Mouse (Mus musculus): ENCODE results near the gene Olfr366. TPM values are rescaled to one million over a fixed set of nuclear protein-coding genes. Genes with fewer than 3 reads are reported as not detected.

Olfr366 gene
- polyA plus RNA-seq (2012): not detected in 2 replicates

GRCm38 (mm10) chr2:37211274-37211673, at the start of gene Olfr366:
TSS of gene Olfr366 (plus strand) at chr2:37211574.

GRCm38 (mm10) chr2:37187898-37188297, 23.5 kb upstream of the Olfr366 start, which contains the start of gene Olfr365:
TSS of gene Olfr365 (plus strand) at chr2:37188198.

Other genes starting within 250 kb of the Olfr366 start
- gene Olfr357, start 217.7 kb upstream of the Olfr366 start, polyA plus RNA-seq (2012): not detected in 2 replicates
- gene Olfr358, start 202.2 kb upstream of the Olfr366 start, polyA plus RNA-seq (2012): not detected in 2 replicates
- not detected in 2 replicates for gene Olfr360, start 145.8 kb upstream of the Olfr366 start, polyA plus RNA-seq (2012)
- not detected in 2 replicates for gene Olfr361, start 122.3 kb upstream of the Olfr366 start, polyA plus RNA-seq (2012)
- not detected in 2 replicates for gene Olfr362, start 93.7 kb upstream of the Olfr366 start, polyA plus RNA-seq (2012)
- gene Olfr364-ps1, start 72.3 kb upstream of the Olfr366 start, polyA plus RNA-seq (2012): not detected in 2 replicates
- not detected in 2 replicates for gene Olfr365, start 23.4 kb upstream of the Olfr366 start, polyA plus RNA-seq (2012)
- gene Olfr368, start 114.9 kb downstream of the Olfr366 start, polyA plus RNA-seq (2012): not detected in 2 replicates
- gene Pdcl, start 147.8 kb downstream of the Olfr366 start, polyA plus RNA-seq (2012): 10.5 and 16.6 TPM in 2 replicates
- 0.72 and 1.1 TPM in 2 replicates for gene Rc3h2, start 211.3 kb downstream of the Olfr366 start, polyA plus RNA-seq (2012)
- 0.17 TPM in 2 replicates for gene Zbtb26, start 231.6 kb downstream of the Olfr366 start, polyA plus RNA-seq (2012)
- 0.34 and 0.78 TPM in 2 replicates for gene Zbtb6, start 231.6 kb downstream of the Olfr366 start, polyA plus RNA-seq (2012)
- 1.7 and 2.6 TPM in 2 replicates for gene Rabgap1, start 231.7 kb downstream of the Olfr366 start, polyA plus RNA-seq (2012)